Mouse (Mus musculus) c-Kit-positive CD71-positive TER-119-positive erythroid progenitor cells, embryonic 14.5 days (primary cell): Measurements from ENCODE around the gene Antxr1.

Experiments used
- DNase-seq: peaks from one replicate; pipeline ENCODE4 v3.0.0-alpha.2; 2013; ENCODE audit warnings: low spot score

Gene Antxr1

GRCm38 (mm10) chr6:87292911-87293851 is 42.4 kb downstream of the Antxr1 start:
- no peak for DNase-seq

GRCm38 (mm10) chr6:87287251-87287650 is 48.4 kb downstream of the Antxr1 start:
- DNase-seq, result no peak

- DNase-seq, result no peak
These were observed 50.3 kb downstream of the Antxr1 start for GRCm38 (mm10) chr6:87285365-87285749.

- no peak for DNase-seq
These were observed 50.8 kb downstream of the Antxr1 start for GRCm38 (mm10) chr6:87284716-87285364.

GRCm38 (mm10) chr6:87282346-87282781 is 53.3 kb downstream of the Antxr1 start:
- DNase-seq, result no peak

GRCm38 (mm10) chr6:87281771-87282170 is 53.9 kb downstream of the Antxr1 start:
- DNase-seq, result no peak

GRCm38 (mm10) chr6:87278151-87278550 is 57.5 kb downstream of the Antxr1 start:
- DNase-seq, result no peak

GRCm38 (mm10) chr6:87277527-87277926 is 58.1 kb downstream of the Antxr1 start:
- no peak for DNase-seq

GRCm38 (mm10) chr6:87276941-87277340 is 58.7 kb downstream of the Antxr1 start:
- no peak for DNase-seq

GRCm38 (mm10) chr6:87274779-87275178 is 60.8 kb downstream of the Antxr1 start:
- DNase-seq, result peak; percentile 20

GRCm38 (mm10) chr6:87273791-87274190 is 61.8 kb downstream of the Antxr1 start:
- no peak for DNase-seq

- DNase-seq, result no peak
These were observed 62.5 kb downstream of the Antxr1 start for GRCm38 (mm10) chr6:87273141-87273540.

- no peak for DNase-seq
These were observed 63.4 kb downstream of the Antxr1 start for GRCm38 (mm10) chr6:87272202-87272601.

- no peak for DNase-seq
These were observed 65.2 kb downstream of the Antxr1 start for GRCm38 (mm10) chr6:87270452-87270851.

GRCm38 (mm10) chr6:87269950-87270349 is 65.7 kb downstream of the Antxr1 start:
- DNase-seq, result no peak

- no peak for DNase-seq
These were observed 73.0 kb downstream of the Antxr1 start for GRCm38 (mm10) chr6:87262666-87263065.

- DNase-seq, result no peak
These were observed 76.6 kb downstream of the Antxr1 start for GRCm38 (mm10) chr6:87258976-87259375.

- no peak for DNase-seq
These were observed 77.4 kb downstream of the Antxr1 start for GRCm38 (mm10) chr6:87257981-87258775.

- DNase-seq, result no peak
These were observed 78.2 kb downstream of the Antxr1 start for GRCm38 (mm10) chr6:87257471-87257870.

- DNase-seq, result no peak
These were observed 80.0 kb downstream of the Antxr1 start for GRCm38 (mm10) chr6:87255668-87256067.

- no peak for DNase-seq
These were observed 80.9 kb downstream of the Antxr1 start for GRCm38 (mm10) chr6:87254756-87255155.

GRCm38 (mm10) chr6:87251716-87252115 is 83.9 kb downstream of the Antxr1 start:
- no peak for DNase-seq
